11 mouse cellular contexts compared by ENCODE assay signal in genomic region chr11:110396085-110396484, GRCm38 (mm10). TPM values are rescaled to one million over a fixed set of nuclear protein-coding genes. Genes with fewer than 3 reads are reported as not detected.
DNase-seq lines count a peak whose midpoint lies in the region; ATAC-seq lines count a peak whose summit lies in the region.
"Had no signal": no experiment of that assay in that cellular context is flagged by ENCODE, and none has a peak within 500 bp of the region (broad histone marks: within the 10 kb centered on the region; RNA-seq: fewer than 3 reads in every experiment).

No protein-coding gene starts in this region.

- 54% methylated on average over 19 of the region's 19 CpGs for WGBS in kidney, embryonic 16.5 days
- 49% methylated on average over 19 of the region's 19 CpGs for WGBS in embryonic facial prominence, embryonic 13.5 days
- WGBS in hindbrain, embryonic 15.5 days, result 10% methylated on average over 19 of the region's 19 CpGs
- WGBS in neural tube, embryonic 11.5 days, result 34% methylated on average over 19 of the region's 19 CpGs

- no peaks in the 10 kb centered on the region for H3K36me3 ChIP-seq in kidney, embryonic 16.5 days (ENCODE audit: insufficient read depth, low read length)
- no peaks in the 10 kb centered on the region for H3K36me3 ChIP-seq in embryonic facial prominence, embryonic 13.5 days
- no peaks in the 10 kb centered on the region for H3K36me3 ChIP-seq in hindbrain, embryonic 15.5 days
- H3K36me3 ChIP-seq in neural tube, embryonic 11.5 days (ENCODE audit: control insufficient read depth, insufficient read depth, low read length), result no peaks in the 10 kb centered on the region

- no peaks in the 10 kb centered on the region for H3K27me3 ChIP-seq in kidney, embryonic 16.5 days (ENCODE audit: insufficient read depth, low read length)
- no peaks in the 10 kb centered on the region for H3K27me3 ChIP-seq in embryonic facial prominence, embryonic 13.5 days
- 0 out of 2 replicates have a peak, but pooled peaks cover 2% of the 10 kb centered on the region for H3K27me3 ChIP-seq in hindbrain, embryonic 15.5 days
- H3K27me3 ChIP-seq in neural tube, embryonic 11.5 days (ENCODE audit: control insufficient read depth, insufficient read depth, low read length), result no peaks in the 10 kb centered on the region

- H3K9me3 ChIP-seq in kidney, embryonic 16.5 days (ENCODE audit: low read length), result no peaks in the 10 kb centered on the region
- no peaks in the 10 kb centered on the region for H3K9me3 ChIP-seq in embryonic facial prominence, embryonic 13.5 days
- no peaks in the 10 kb centered on the region for H3K9me3 ChIP-seq in hindbrain, embryonic 15.5 days
- H3K9me3 ChIP-seq in neural tube, embryonic 11.5 days (ENCODE audit: control insufficient read depth, low read length), result no peaks in the 10 kb centered on the region

- no peak overlapping the region for H3K9ac ChIP-seq in kidney, embryonic 16.5 days (replicated peaks; ENCODE audit: low read length)
- H3K9ac ChIP-seq in embryonic facial prominence, embryonic 13.5 days, result no peak overlapping the region
- H3K9ac ChIP-seq in hindbrain, embryonic 15.5 days, result peak overlapping the region; percentile 28; the same call in 1 of the 2 replicates
- no peak overlapping the region for H3K9ac ChIP-seq in neural tube, embryonic 11.5 days (ENCODE audit: low read length)

- H3K4me2 ChIP-seq in kidney, embryonic 16.5 days (replicated peaks; ENCODE audit: low read depth, low read length), result 0 out of 2 replicates have a peak overlapping the region, but pooled peaks have one; percentile 18
- H3K4me2 ChIP-seq in embryonic facial prominence, embryonic 13.5 days, result peak overlapping the region; percentile 37
- peak overlapping the region; percentile 54 for H3K4me2 ChIP-seq in hindbrain, embryonic 15.5 days
- H3K4me2 ChIP-seq in neural tube, embryonic 11.5 days (ENCODE audit: low read depth), result peak overlapping the region; percentile 5; the same call in 1 of the 2 replicates

- peaks cover 21% of the 10 kb centered on the region for H3K4me1 ChIP-seq in kidney, embryonic 16.5 days (ENCODE audit: insufficient read depth, low read length)
- peaks cover 10% of the 10 kb centered on the region for H3K4me1 ChIP-seq in embryonic facial prominence, embryonic 13.5 days
- H3K4me1 ChIP-seq in hindbrain, embryonic 15.5 days (replicated peaks), result peaks cover 37% of the 10 kb centered on the region
- H3K4me1 ChIP-seq in neural tube, embryonic 11.5 days (ENCODE audit: control insufficient read depth, insufficient read depth, low read length), result peaks cover 2% of the 10 kb centered on the region; the same call in 1 of the 2 replicates

- H3K4me3 ChIP-seq in kidney, embryonic 16.5 days (ENCODE audit: low read length), result no peak overlapping the region
- H3K4me3 ChIP-seq in embryonic facial prominence, embryonic 13.5 days, result peak overlapping the region; percentile 18; the same call in 1 of the 2 replicates
- peak overlapping the region; percentile 29 for H3K4me3 ChIP-seq in hindbrain, embryonic 15.5 days
- no peak overlapping the region for H3K4me3 ChIP-seq in neural tube, embryonic 11.5 days (ENCODE audit: low read depth, low read length)

- DNase-seq in kidney, adult 11 months, result no peak
- peak; percentile 29 for DNase-seq in neural tube, embryonic 11.5 days (ENCODE audit: low spot score)
- DNase-seq in thymus, postnatal 14 days, result no peak
- no peak for DNase-seq in adrenal gland, postnatal 25 days
- DNase-seq in kidney, postnatal 4 days, result no peak
- DNase-seq: cerebellum, adult 18-20 months; kidney, adult 8-10 months had no signal

- H3K27ac ChIP-seq in kidney, embryonic 16.5 days (ENCODE audit: low read length), result no peak overlapping the region
- H3K27ac ChIP-seq in embryonic facial prominence, embryonic 13.5 days, result no peak overlapping the region
- no peak overlapping the region for H3K27ac ChIP-seq in hindbrain, embryonic 15.5 days (replicated peaks)
- no peak overlapping the region for H3K27ac ChIP-seq in neural tube, embryonic 11.5 days (ENCODE audit: low read depth, low read length)
- H3K27ac ChIP-seq: macrophage had no signal

- no peak for ATAC-seq in kidney, embryonic 16.5 days (ENCODE audit: low FRiP score, low TSS enrichment)
- ATAC-seq in embryonic facial prominence, embryonic 13.5 days (ENCODE audit: insufficient number of reproducible peaks, insufficient read depth, low FRiP score, low TSS enrichment, low read depth), result no peak
- no peak for ATAC-seq in hindbrain, embryonic 15.5 days (ENCODE audit: low FRiP score, low read depth)
- ATAC-seq in neural tube, embryonic 11.5 days (ENCODE audit: insufficient read depth, low FRiP score, low TSS enrichment), result peak; percentile 21; the same call in 1 of the 2 replicates

RNA-seq across cellular contexts. Expression of gene Map2k6, which starts 2.8 kb away (rescaled TPM):
- polyA plus RNA-seq in kidney, embryonic 16.5 days (2015; fragmentation: Nextera tagmentation; extraction: Ambion mirVana), result 23.2 and 23.8 TPM in 2 replicates
- polyA plus RNA-seq in embryonic facial prominence, embryonic 13.5 days (2015; fragmentation: Nextera tagmentation; extraction: Ambion mirVana), result 38.1 and 38.6 TPM in 2 replicates
- polyA plus RNA-seq in hindbrain, embryonic 15.5 days (2015; fragmentation: Nextera tagmentation; extraction: Ambion mirVana), result 25.4 and 26.2 TPM in 2 replicates
- 32.1 and 33.7 TPM in 2 replicates for polyA plus RNA-seq in neural tube, embryonic 11.5 days (2014; fragmentation: Nextera tagmentation; extraction: Ambion mirVana)
- total RNA-seq in adrenal gland, postnatal 25 days (2021), result 7.5 and 11.1 TPM in 2 replicates

RNA-seq across cellular contexts. Expression of gene Abca5, which starts 58.6 kb away (rescaled TPM):
- 3.3 and 3.5 TPM in 2 replicates for polyA plus RNA-seq in kidney, embryonic 16.5 days (2015; fragmentation: Nextera tagmentation; extraction: Ambion mirVana)
- polyA plus RNA-seq in embryonic facial prominence, embryonic 13.5 days (2015; fragmentation: Nextera tagmentation; extraction: Ambion mirVana), result 6.0 and 7.1 TPM in 2 replicates
- polyA plus RNA-seq in hindbrain, embryonic 15.5 days (2015; fragmentation: Nextera tagmentation; extraction: Ambion mirVana), result 9.7 and 12.2 TPM in 2 replicates
- polyA plus RNA-seq in neural tube, embryonic 11.5 days (2014; fragmentation: Nextera tagmentation; extraction: Ambion mirVana), result 4.4 and 5.8 TPM in 2 replicates
- total RNA-seq in adrenal gland, postnatal 25 days (2021), result 8.9 and 14.0 TPM in 2 replicates

Comparison
In these comparisons a context has a peak if more than half of its experiments do, and no peak if none do; other contexts are left out.
1. H3K4me3 ChIP-seq: peak in embryonic facial prominence, embryonic 13.5 days (single experiment) and hindbrain, embryonic 15.5 days (single experiment); none in kidney, embryonic 16.5 days (single experiment) and neural tube, embryonic 11.5 days (single experiment).
2. Peak in every context shown above with its lines, with median percentiles within 50 percentile points of each other: H3K4me2 ChIP-seq.